Mouse (Mus musculus): ENCODE data around the gene Bag1.

Bag1 gene

GRCm38 (mm10) chr4:40948160-40948708 is at the start of gene Bag1, which contains the start of gene Chmp5:
TSS of gene Bag1 (minus strand) at chr4:40948294.
TSS of gene Chmp5 (plus strand) at chr4:40948407.
- DNase-seq (ENCODE audit: low spot score) = peak; percentile 98

GRCm38 (mm10) chr4:40996302-40996701 is 48.2 kb upstream of the Bag1 start:
- DNase-seq (ENCODE audit: low spot score) = peak; percentile 33

- DNase-seq (ENCODE audit: low spot score) = no peak
Measured at GRCm38 (mm10) chr4:40989633-40990032, 41.5 kb upstream of the Bag1 start.

GRCm38 (mm10) chr4:40983686-40984085 is 35.6 kb upstream of the Bag1 start:
- no peak for DNase-seq (ENCODE audit: low spot score)

- no peak for DNase-seq (ENCODE audit: low spot score)
Measured at GRCm38 (mm10) chr4:40982486-40982885, 34.4 kb upstream of the Bag1 start.

GRCm38 (mm10) chr4:40979430-40979829 is 31.3 kb upstream of the Bag1 start:
- DNase-seq (ENCODE audit: low spot score) = no peak

- DNase-seq (ENCODE audit: low spot score) = no peak
Measured at GRCm38 (mm10) chr4:40976651-40977050, 28.6 kb upstream of the Bag1 start.

GRCm38 (mm10) chr4:40975678-40976077 is 27.6 kb upstream of the Bag1 start:
- DNase-seq (ENCODE audit: low spot score) = no peak

GRCm38 (mm10) chr4:40974011-40974410 is 25.9 kb upstream of the Bag1 start:
- no peak for DNase-seq (ENCODE audit: low spot score)

GRCm38 (mm10) chr4:40971744-40972143 is 23.6 kb upstream of the Bag1 start:
- peak; percentile 76 for DNase-seq (ENCODE audit: low spot score)

- DNase-seq (ENCODE audit: low spot score) = peak; percentile 96
Measured at GRCm38 (mm10) chr4:40970842-40971701, 23.0 kb upstream of the Bag1 start, which contains the start of gene Nfx1. TSS of gene Nfx1 (plus strand) at chr4:40970906.

- DNase-seq (ENCODE audit: low spot score) = no peak
Measured at GRCm38 (mm10) chr4:40970592-40970841, 22.4 kb upstream of the Bag1 start.

- DNase-seq (ENCODE audit: low spot score) = no peak
Measured at GRCm38 (mm10) chr4:40969781-40970591, 21.9 kb upstream of the Bag1 start.

GRCm38 (mm10) chr4:40969161-40969560 is 21.1 kb upstream of the Bag1 start:
- no peak for DNase-seq (ENCODE audit: low spot score)

- DNase-seq (ENCODE audit: low spot score) = no peak
Measured at GRCm38 (mm10) chr4:40963536-40963935, 15.4 kb upstream of the Bag1 start.

- DNase-seq (ENCODE audit: low spot score) = no peak
Measured at GRCm38 (mm10) chr4:40955942-40956341, 7.8 kb upstream of the Bag1 start.

GRCm38 (mm10) chr4:40953521-40953920 is 5.4 kb upstream of the Bag1 start:
- peak; percentile 60 for DNase-seq (ENCODE audit: low spot score)

GRCm38 (mm10) chr4:40947565-40948159 is 432 bp downstream of the Bag1 start:
- peak; percentile 44 for DNase-seq (ENCODE audit: low spot score)

GRCm38 (mm10) chr4:40946516-40947121 is 1.5 kb downstream of the Bag1 start:
- peak; percentile 45 for DNase-seq (ENCODE audit: low spot score)

GRCm38 (mm10) chr4:40943651-40944050 is 4.4 kb downstream of the Bag1 start:
- DNase-seq (ENCODE audit: low spot score) = peak; percentile 47

GRCm38 (mm10) chr4:40938793-40939192 is 9.3 kb downstream of the Bag1 start:
- no peak for DNase-seq (ENCODE audit: low spot score)

All from c-Kit-positive CD71-positive TER-119-positive erythroid progenitor cells, embryonic 14.5 days (primary cell).